Mouse (Mus musculus): ENCODE measurements around the gene Rad17. TPM values are rescaled to one million over a fixed set of nuclear protein-coding genes. Genes with fewer than 3 reads are reported as not detected.

Gene Rad17
- polyA plus RNA-seq, 2 experiments from 2014 or later: 23.8 to 25.8 TPM

Other genes starting within 250 kb of the Rad17 start
- gene Naip1, start 198.2 kb downstream of the Rad17 start, polyA plus RNA-seq (2017; shearing (Covaris generic)): under 1 TPM in 1 of 2 experiments, not detected in 1; 0.20 TPM
- 10 to 100 TPM; 59.2 to 59.8 TPM for gene Gtf2h2, start 158.5 kb downstream of the Rad17 start, polyA plus RNA-seq (2017; shearing (Covaris generic))
- gene Ocln, start 98.3 kb downstream of the Rad17 start, polyA plus RNA-seq (2017; shearing (Covaris generic)): under 1 TPM; 0.69 to 0.82 TPM
- gene Marveld2, start 34.1 kb downstream of the Rad17 start, polyA plus RNA-seq (2017; shearing (Covaris generic)): 1 to 10 TPM; 4.5 to 8.1 TPM
- gene Ak6, start 72 bp downstream of the Rad17 start, polyA plus RNA-seq (2017; shearing (Covaris generic)): 100 to 1,000 TPM; 107 to 115 TPM
- 10 to 100 TPM; 15.8 to 22.5 TPM for gene Taf9, start 528 bp upstream of the Rad17 start, polyA plus RNA-seq (2017; shearing (Covaris generic))
- 10 to 100 TPM; 24.4 to 25.0 TPM for gene Ccdc125, start 18.7 kb upstream of the Rad17 start, polyA plus RNA-seq (2017; shearing (Covaris generic))
- 10 to 100 TPM; 82.6 to 87.1 TPM for gene Cdk7, start 79.9 kb upstream of the Rad17 start, polyA plus RNA-seq (2017; shearing (Covaris generic))
- gene Mrps36, start 93.6 kb upstream of the Rad17 start, polyA plus RNA-seq (2017; shearing (Covaris generic)): 100 to 1,000 TPM in 1 of 2 experiments, 10 to 100 TPM in 1; 85.2 to 108 TPM
- 1 to 10 TPM; 2.8 to 4.6 TPM for gene Cenph, start 124.8 kb upstream of the Rad17 start, polyA plus RNA-seq (2017; shearing (Covaris generic))
- 10 to 100 TPM in 1 of 2 experiments, 1 to 10 TPM in 1; 9.1 to 22.6 TPM for gene Ccnb1, start 135.5 kb upstream of the Rad17 start, polyA plus RNA-seq (2017; shearing (Covaris generic))
- 10 to 100 TPM; 11.8 to 17.7 TPM for gene Slc30a5, start 182.4 kb upstream of the Rad17 start, polyA plus RNA-seq (2017; shearing (Covaris generic))

Measured in CD4-positive, CD25-positive, alpha-beta regulatory T cell, adult 4 months (primary cell).